Mouse (Mus musculus): ENCODE measurements around the gene Prss41.

DNA sequence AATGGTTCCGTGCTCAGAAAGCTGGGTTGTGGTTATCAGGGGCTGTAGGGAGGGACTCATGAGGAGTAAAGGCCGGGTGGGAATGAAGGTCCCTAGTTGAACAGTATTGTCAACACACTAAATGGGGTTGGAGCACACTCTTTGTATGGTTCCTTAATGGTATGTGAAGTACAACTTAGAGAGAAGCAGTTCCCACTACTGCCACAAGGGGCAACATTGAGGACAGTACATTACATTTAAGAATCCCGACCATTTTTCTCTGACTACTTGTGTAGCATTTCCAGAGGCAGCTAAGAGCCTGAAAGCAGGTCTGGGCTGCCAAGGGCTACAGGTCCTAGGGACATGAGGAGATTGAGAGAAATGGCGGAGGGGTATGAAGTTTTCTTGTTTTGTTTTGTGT is 2.8 kb downstream of the Prss41 start:
- TF ChIP-seq CTCF (IDR thresholded peaks at IDR 0.05; ENCODE audit: low read depth, low read length) (peak; percentile 37), POLR2A (IDR thresholded peaks at IDR 0.05; ENCODE audit: insufficient read depth, low read length) (no peak), EP300 (IDR thresholded peaks at IDR 0.05; ENCODE audit: insufficient read depth, low read depth, low read length) (no peak)

Data from ES-Bruce4 (cell line).